Mouse (Mus musculus): ENCODE results near the gene Vti1a.
A peak's percentile ranks its signal among the peaks of the same experiment; 100 is the strongest.

Gene Vti1a

DNA sequence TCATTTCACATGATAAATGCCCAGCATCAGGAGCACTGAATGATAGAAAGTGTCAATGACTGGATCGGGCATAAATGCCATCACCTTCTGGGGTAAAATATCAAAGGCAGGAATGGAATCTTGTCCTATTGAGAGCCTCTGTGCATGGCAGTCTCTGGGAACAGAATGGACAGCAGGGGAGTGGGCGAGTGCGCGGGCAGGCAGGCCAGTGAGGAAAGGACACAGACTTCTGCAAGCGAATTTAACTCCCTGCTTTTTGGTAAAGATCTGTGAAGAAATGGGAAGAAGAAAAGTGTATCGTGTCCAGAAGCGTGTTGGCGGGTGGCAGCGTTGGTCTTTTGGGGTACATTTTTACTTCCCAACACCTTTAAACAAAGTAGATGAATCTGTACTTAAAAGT is 207.2 kb downstream of the Vti1a start:
- DNase-seq (ENCODE audit: low spot score in 2 of 2) = peak in 1 of 2 experiments; percentile 70

DNA sequence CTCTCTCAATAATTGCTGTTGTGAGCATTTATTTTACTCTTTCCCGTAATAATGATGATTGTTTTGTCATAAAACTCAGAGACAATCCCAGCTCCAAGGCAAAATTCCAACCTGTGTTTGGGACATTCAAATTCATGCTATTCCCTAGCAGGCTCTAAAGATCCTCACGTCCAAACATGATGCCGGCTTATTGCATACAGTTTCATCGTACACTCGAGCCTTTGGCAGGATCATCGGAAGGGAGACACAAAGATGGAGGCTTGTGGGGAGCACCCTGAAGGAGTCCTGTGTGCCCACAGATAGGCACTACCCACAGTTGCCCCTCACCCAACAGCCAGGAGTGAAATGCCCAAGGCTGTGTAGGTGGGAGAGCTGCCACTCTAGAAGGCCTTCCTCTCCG is 208.3 kb downstream of the Vti1a start:
- DNase-seq (ENCODE audit: low spot score in 2 of 2) = no peak

DNA sequence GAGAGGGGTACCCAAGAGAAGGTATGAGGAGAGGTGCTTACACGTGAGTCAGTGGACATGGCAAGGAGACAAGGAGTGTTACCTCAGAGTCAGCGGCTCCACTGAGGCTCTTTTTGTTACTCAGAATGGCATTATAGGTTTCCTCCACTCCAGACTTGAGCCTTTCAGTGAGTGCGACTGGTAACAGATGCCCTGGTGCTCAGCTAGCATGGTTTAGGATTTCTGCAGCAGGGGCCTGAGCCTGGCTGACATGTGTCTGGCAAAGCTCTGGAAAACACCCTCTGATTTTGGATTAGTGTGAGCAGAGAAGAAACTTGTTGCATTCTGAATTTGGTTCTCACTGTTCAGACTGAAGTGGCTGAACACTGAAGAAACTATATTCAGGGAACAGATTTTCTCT is 209.0 kb downstream of the Vti1a start:
- no peak for DNase-seq (ENCODE audit: low spot score in 2 of 2)

DNA sequence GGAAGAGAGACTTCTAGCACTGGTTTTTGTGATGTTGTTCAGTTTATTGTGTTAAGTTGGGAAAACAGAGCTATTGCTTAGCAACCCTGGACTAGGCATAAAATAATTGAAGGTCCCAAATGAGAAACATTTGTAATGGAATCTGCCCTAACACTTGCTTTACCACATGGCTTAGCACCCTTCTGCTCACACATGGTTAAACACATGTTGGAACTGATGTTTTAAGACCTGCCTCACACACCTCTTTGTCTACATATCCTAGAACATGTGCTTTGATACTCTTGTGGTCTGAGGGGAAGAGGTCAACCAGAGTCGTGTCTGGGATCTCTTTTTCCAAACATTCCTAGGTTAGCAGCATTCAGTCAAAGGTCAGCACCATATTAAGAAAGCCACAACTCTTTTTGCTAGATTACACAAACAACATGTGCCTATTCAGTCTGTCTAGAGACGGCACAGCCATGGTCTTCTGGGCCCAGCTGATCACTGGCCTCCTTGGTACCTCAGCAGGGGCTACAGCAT is 210.7 kb downstream of the Vti1a start:
- no peak for DNase-seq (ENCODE audit: low spot score in 2 of 2)

DNA sequence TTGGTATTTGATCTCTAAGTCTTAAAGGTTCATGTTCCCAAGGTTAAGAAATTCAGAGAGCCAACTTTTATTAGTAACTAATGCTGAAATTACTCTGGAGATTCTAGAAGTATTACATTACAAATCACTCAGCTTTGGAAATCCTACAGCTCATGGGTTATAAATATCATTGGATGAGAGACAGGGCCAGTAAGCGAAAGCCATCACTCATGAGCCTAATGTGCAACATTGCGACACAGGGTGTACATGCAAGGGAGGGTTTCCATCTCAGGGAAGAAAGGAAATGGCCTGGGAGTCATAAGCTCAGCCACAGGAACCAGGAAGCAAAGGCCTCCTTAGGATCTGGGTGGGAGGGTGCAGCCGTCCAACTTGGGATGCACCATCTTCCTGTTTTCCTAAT is 213.9 kb downstream of the Vti1a start:
- no peak for DNase-seq (ENCODE audit: low spot score in 2 of 2)

DNA sequence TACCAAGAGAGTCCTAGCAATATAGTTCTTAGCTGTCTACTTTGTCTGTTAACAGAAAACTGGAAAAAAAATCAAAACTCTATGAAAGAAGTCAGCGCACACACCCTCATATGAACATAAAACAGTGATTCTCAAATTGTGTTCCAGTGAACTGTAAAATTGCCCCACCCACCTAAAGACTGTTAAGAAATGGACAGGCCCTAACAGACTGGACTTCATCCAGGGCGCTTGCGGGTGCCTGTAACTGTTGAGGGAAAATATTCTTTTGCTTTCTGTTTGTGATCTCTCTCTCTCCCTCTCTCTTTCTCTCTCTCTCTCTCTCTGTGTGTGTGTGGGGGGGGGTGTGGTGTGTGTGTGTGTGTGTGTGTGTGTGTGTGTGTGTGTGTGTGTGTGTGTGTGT is 216.6 kb downstream of the Vti1a start:
- DNase-seq (ENCODE audit: low spot score in 2 of 2) = no peak

DNA sequence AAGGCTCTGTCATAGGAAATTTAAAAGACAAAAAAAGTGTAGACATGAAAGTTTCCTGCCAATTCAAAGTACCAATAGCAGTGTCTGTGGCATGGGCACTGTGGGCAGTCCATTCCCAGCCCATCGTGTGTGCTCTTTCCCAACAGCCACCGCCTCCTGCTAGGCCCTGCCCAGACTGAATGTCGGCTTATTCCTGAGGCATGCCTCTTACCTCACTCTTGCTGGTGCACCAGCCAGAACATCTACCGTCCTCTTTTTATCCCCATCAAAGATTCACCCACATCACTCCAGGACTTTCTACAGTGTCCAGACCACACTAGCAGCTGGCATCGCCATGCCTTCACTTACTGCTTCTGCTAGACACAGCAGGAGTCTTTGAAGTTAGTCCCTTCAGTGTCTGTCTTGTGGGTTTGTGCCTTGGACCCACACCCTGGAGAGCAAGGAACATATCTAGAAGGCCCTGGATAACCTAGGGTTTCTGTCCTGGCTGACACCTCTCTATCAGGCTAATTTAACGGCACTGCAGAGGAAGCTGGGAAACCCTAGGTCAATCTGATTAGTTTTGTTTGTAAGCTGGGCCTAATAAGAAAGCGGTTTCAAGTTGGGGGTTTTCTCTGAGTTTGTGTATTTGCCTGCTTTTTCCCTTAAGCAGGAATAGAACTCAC is 220.3 kb downstream of the Vti1a start:
- no peak for DNase-seq (ENCODE audit: low spot score in 2 of 2)

DNA sequence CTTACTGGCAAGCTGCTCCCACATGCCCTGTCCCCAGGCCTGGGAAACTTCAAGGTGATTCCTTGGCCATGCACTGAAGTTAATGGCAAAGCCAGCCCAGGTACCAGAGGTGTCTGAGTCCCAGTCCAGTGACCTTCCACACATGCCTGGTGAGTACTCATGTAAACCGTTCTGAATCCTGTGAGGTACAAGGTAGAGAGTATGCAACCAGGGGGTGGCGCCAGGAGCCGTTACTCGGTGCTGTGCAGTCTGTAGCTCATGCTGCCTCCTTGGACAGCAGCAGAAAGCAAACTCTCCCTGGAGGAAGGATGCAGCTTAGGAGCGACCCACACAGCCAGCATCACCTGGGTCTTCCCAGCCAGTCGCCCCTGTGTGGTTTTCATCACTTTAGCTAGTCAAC is 221.6 kb downstream of the Vti1a start:
- no peak for DNase-seq (ENCODE audit: low spot score in 2 of 2)

DNA sequence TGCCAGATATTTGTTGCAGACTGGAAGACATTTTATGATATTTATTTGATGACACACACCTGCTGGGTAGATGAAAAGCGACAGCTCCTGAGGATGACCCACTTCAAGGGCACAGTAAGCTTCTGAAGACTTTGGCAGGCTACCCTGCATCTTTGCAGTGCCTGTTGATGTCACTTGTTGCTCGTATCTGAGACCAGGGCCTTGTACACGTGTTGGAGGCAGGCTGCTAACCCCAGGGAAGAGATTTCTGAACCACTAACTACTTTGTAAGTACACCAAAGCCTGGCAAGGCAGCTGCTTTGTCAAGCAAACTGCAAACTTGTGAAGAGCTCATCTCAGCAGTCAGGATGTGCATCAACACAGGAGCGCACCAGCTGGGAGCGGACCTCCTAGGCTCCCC is 225.5 kb downstream of the Vti1a start:
- DNase-seq (ENCODE audit: low spot score in 2 of 2) = no peak

DNA sequence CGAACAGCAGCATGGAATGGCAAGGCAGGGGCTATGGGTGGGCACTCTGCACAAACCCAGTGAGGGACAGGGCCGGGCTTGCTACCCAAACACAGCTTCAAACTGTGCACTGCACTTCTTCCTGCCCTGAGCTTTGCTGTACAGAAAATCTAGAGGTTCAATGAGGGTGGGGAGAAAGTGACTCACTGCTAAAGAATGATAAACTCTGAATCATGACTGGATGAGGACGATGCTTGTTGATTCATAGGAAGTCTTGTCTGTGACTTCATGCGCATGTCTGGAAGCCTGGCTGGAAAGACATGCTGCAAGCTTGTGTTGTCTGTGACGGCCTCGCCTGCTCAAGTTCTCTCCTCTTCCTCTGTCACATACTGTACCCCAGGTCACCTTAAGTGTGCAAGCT is 226.4 kb downstream of the Vti1a start:
- DNase-seq (ENCODE audit: low spot score in 2 of 2) = no peak

DNA sequence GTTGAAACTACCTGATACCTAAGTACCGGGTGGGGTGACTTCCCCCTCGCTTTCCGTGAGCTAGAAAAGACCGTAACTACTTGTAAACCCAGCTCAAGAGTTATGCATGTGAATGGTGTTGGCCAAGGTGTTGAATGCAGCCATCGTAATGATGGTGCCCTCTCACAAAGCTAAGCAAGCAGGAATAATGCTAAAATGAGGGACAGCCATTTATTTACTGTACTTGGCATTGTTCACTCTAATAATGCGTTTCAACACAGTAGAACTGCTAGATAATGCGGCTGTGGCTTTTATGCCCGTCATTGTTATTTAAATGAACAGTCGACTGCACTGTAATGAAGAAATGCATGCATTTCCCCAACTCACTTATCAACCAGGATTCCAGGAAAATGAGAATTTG is 227.1 kb downstream of the Vti1a start:
- no peak for DNase-seq (ENCODE audit: low spot score in 2 of 2)

DNA sequence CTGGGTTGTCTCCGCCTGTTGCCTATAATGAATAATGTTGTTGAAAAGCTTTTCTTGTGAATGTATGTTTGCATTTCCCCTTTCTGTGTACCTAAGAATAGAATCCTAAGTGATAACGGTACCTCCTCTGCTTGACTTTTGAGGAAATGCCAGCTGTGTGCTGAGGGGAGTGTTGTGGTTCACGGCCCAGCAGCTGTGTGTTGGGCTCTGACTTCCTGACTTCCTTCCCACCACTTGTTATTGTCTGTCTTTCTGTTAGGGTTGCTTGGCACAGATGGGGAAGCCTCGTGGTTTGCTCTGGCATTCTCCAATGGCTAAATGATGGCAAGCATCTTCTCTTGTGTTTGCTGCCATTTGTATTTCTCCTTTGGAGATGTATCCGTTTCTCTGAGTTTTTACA is 228.4 kb downstream of the Vti1a start:
- DNase-seq (ENCODE audit: low spot score in 2 of 2) = no peak

DNA sequence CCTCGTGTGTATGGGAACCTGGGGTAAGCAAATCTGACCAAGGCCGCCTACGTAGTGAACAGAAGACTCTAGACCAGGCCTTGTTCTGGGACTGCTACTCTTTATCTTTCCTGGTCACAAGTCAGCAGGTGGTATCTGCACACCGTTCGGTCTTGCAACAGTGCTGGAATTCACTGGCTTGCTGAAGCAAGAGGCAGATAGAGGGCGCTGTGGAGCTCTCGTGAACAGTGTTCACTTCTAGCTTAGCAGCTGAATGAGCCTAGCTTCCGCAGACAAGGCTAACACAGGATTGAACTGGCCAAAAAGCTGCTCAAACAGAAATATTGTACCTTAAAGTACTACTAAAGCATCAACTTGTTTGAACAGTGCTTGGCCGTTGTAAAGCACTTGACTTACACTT is 229.4 kb downstream of the Vti1a start:
- peak in 1 of 2 experiments; percentile 74 for DNase-seq (ENCODE audit: low spot score in 2 of 2)

DNA sequence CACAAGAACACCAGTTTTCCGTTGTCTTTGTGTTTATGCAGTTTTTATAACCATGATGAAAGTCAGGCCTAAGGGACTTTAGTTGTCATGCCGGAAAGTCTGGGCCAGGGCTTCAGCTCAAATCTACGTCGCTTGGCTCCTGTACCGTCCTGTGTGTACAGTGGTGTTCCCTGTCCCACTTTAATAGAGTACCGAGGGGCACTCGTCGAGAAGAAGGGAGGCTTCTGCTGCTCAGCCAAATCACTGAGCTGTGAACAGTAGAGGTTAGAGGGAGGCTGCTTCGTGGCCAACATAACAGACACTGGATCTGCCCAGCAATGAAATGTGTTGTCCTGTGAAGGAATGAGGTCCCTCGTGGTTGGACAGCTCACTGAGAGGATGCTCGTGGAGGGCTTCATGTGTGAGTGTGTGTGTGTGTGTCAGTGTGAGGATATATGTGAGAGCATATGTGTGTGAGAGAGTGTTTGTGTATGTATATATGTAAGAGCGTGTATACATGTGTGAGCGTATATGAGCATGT is 230.0 kb downstream of the Vti1a start:
- DNase-seq (ENCODE audit: low spot score in 2 of 2) = no peak

DNA sequence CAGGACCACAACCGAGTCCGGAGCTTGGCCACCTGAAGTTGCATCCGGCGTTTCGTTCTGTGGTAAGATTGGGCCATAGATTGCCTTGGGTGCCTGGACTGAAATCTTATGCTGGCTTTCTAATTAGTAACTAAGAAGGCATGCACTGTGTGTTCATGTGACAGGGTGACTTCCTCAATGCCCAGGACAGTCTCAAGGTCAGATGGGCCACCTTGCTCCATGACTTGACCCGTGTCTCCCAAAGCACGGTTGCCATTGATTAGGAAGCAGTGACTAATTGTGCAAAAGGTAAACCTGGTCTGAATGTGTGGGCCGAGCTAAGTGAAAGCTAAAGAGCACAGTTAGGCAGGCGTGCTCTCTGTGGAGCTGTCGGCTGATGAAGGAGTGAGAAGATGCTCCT is 232.1 kb downstream of the Vti1a start:
- no peak for DNase-seq (ENCODE audit: low spot score in 2 of 2)

DNA sequence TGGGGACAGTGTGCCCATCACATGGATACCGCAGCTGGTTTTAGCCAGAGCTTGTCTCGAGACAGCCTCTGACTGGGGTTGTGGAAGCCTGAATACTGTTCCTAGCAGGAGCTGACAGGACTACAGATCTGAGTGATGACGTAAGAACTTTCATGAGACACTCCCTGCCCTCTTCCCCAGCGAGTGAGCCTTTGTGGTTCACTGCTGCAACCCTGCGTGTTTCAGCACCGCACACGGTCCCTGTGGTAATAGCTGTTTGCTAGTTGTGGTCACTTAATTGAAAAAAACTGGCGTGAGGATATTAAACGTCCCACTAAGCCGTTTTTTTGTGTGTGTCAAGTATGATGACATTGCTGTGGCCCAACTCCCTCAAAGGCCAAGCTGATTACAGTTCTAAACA is 232.6 kb downstream of the Vti1a start:
- DNase-seq (ENCODE audit: low spot score in 2 of 2) = no peak

DNA sequence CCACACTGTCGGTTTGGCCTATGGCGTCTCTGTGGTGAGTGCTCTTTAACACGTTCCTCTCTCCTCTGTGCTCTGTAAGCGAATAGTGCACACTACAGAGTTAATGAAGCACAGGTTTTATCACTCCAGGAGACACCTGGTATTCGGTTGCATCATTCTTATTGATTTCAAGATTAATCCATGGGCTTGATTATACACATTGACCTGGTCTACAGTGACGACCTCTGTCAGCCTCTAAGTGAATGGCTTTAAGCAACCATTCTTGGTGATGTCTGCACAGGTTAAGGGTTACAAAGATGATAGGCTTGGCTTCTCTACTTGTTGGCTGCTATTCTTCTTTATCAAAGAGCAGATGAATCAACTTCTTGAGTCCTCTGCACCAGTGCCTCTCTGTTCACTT is 234.1 kb downstream of the Vti1a start:
- no peak for DNase-seq (ENCODE audit: low spot score in 2 of 2)

DNA sequence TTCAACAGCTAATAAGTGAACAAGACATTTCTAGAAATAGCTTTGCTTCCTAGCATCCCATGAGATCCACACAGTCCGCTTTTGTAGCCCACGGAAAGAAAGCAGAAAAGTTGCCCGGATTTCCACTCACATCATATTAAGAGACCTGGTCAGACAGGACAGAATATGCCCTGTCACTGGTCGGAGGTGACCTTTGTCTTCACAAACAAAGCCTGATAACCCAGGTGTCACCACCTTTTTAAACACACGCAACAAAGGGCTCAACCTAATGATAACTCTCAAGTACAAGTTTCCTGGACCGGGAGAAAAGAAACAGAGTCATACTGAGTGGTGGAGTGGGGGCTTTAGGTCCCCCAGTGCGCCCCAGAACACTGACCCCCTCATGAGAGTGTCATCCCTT is 236.2 kb downstream of the Vti1a start:
- DNase-seq (ENCODE audit: low spot score in 2 of 2) = no peak

DNA sequence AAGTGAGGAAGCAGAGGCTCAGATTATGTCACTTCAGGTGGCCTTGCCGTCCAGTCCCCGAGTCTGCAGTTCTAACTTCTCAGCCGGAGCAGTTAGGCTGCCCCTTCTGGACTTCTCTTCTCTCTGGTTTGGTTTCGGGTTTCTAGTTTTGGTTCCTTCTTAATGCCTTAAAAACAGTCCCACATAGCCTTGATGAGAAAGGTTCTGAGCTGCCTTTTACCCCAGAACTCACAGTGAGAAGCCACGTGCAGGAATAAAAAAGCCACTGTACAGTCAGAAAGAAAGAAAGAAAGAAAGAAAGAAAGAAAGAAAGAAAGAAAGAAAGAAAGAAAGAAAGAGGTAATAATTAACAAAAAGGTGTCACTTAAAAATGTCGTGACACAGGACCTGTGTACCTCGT is 236.8 kb downstream of the Vti1a start:
- no peak for DNase-seq (ENCODE audit: low spot score in 2 of 2)

DNA sequence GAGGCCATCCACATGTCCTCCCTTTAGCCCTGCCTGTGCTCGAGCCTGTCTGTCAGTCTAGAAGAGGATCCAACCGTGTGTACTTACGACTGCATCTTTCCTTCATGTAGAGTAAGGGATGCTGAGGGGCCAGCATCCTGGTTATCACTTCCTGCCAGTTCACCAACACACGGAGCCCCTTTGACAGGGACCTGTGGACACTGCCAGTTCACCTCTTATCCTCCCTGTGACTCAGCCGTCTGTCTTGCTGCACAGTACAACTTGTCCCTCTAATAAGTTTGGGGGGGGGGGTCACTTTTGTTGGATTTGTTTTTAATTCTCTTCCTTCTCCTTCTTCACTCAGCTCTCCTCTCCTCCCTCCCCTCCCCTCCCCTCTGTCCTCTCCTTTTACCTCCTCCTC is 238.2 kb downstream of the Vti1a start:
- DNase-seq (ENCODE audit: low spot score in 2 of 2) = no peak

DNA sequence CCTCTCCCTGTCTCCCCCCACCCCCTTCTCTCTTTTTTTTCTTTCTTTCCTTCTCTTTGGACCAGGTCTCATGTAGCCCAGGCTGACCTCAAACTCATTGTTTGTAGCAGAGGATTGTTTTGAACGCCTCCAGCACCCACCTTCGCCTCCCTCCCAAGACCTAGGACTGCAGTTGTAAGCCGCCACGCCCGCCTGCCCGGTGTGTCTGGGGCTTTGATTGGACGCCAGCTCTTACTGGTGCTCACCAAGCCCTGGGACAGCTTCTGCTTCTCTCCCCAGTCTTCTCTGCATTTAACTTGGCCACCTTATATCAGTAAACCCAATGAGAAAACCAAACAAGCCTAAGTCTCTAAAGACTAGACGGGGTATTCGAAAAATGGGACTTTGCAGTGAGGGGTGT is 238.6 kb downstream of the Vti1a start:
- DNase-seq (ENCODE audit: low spot score in 2 of 2) = no peak

DNA sequence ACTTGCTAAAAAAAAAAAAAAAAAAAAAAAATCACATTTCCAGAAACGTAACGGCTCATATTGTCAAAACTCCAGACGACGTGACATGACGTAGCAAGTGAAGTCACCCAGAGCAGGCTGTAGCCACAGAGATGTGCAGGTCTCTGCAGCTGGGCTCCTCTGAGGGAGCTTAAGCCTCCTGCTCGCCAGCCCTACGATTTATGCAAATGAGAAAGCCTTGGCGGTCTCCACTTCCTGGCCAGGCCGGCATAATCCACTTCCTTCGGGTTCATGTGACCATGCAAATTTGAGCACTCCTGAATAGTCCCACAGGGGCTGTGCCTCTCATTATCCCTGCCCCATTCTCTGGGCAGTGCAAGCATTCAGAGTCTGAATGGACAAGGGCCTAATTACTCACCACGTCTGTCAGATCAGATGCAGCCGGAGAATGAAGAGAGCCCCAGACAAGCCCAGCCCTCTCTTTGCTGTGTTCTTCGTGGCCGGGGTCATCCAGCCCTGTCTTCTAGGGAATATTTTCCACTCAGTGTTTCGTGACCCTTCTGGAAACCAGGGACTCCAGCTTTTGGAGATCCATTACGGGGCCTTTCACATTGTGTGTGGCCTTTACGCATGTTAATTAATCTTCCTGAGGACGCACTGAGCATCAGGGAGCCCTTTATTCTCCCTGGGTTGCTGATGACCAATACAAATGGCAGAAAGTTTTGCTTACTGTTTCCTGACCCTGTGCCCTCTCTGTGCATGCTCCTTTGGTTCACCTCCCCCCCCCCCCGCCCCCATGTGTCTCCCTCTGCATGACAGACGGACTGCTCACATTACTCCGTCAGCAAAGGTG is 240.3 kb downstream of the Vti1a start:
- DNase-seq (ENCODE audit: low spot score in 2 of 2) = peak; percentile 20 to 47

DNA sequence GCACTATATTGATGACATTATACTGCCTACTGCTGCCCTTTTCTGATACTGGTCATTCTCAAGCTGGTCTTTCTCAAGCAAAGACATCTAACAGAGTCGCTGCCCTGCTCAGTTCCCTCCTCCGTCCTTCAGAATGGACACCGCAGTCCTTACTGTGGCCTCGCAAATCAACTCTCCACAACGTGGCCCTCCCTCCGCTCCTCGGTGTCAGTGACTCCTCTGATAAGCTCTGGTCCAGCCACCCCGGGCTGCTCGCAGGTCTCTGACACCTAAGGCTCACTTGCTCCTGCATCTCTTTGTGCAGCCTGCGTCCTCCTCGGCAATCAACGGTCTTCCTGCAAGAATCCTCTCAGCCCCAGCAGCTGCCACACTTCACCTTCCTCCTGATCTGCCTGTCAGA is 243.2 kb downstream of the Vti1a start:
- DNase-seq (ENCODE audit: low spot score in 2 of 2) = no peak
